Mouse (Mus musculus) hindbrain, embryonic 11.5 days (tissue): Measurements from ENCODE around the gene Plxna4. TPM values are rescaled to one million over a fixed set of nuclear protein-coding genes. Genes with fewer than 3 reads are reported as not detected.

Experiments
- ATAC-seq: fragments of 200-750 bp; cut with Nextera tagmentation; 2 replicates; pipeline ENCODE4 v1.8.0; 2017; ENCODE audit warnings: mild to moderate bottlenecking, moderate TSS enrichment, moderate library complexity; ENCODE audit not compliant: low FRiP score
- DNase-seq: peaks from one replicate; pipeline ENCODE4 v3.0.0-alpha.2; 2015; ENCODE audit warnings: low spot score
- H3K27ac ChIP-seq: fragments of 300-500 bp; sonication (generic); 2 replicates; pipeline ENCODE4 v1.5.1; 2014; ENCODE audit warnings: mild to moderate bottlenecking, low read depth, low read length
- H3K27me3 ChIP-seq: fragments of 300-500 bp; sonication (generic); 2 replicates; pipeline ENCODE4 v1.6.1; 2014; ENCODE audit warnings: mild to moderate bottlenecking, low read length, moderate library complexity, mixed read lengths; ENCODE audit not compliant: control insufficient read depth, insufficient read depth
- H3K36me3 ChIP-seq: fragments of 300-500 bp; sonication (generic); 2 replicates; pipeline ENCODE4 v1.6.1; 2014; ENCODE audit warnings: mild to moderate bottlenecking, low read length, moderate library complexity, mixed read lengths; ENCODE audit not compliant: control insufficient read depth, insufficient read depth
- H3K4me1 ChIP-seq: fragments of 300-500 bp; sonication (generic); replicated peaks from 2 replicates; pipeline ENCODE4 v1.6.1; 2014; ENCODE audit warnings: low read length, mixed read lengths; ENCODE audit not compliant: control insufficient read depth, insufficient read depth
- H3K4me2 ChIP-seq: fragments of 300-500 bp; sonication (generic); replicated peaks from 2 replicates; pipeline ENCODE4 v1.6.1; 2014; ENCODE audit warnings: mild to moderate bottlenecking, low read depth, low read length
- H3K4me3 ChIP-seq: fragments of 300-500 bp; sonication (generic); 2 replicates; pipeline ENCODE4 v1.5.1; 2014; ENCODE audit warnings: low read depth, low read length
- H3K9ac ChIP-seq: fragments of 300-500 bp; sonication (generic); 2 replicates; pipeline ENCODE4 v1.6.1; 2014; ENCODE audit warnings: low read depth, low read length
- H3K9me3 ChIP-seq: fragments of 300-500 bp; sonication (generic); 2 replicates; pipeline ENCODE4 v1.6.1; 2016; ENCODE audit warnings: low read length; ENCODE audit not compliant: control insufficient read depth
- WGBS: fragments of 180-500 bp; shearing (Covaris S2); extraction: QIAGEN DNeasy Blood & Tissue Kit; methylation state at CpG from one replicate; pipeline ENCODE4 v1.1.7; 2014; 5-methylcytosine and 5-hydroxymethylcytosine counted together
- polyA plus RNA-seq: library from polyadenylated mRNA; unstranded; fragments of >200 nt; fragmentation: Nextera tagmentation; extraction: Ambion mirVana; gene quantifications from 2 replicates; pipeline ENCODE4 v1.2.1, GENCODE M21; 2014

Gene Plxna4
- polyA plus RNA-seq, 1 experiment from 2014 or later: 8.1 TPM

- ATAC-seq (no peak), DNase-seq (no peak)
- H3K4me3 ChIP-seq: no peak overlapping the region
- 80% methylated on average over 9 of the region's 9 CpGs for WGBS
- H3K4me1 ChIP-seq: no peaks in the 10 kb centered on the region
- H3K9ac ChIP-seq: no peak overlapping the region
- H3K27ac ChIP-seq: no peak overlapping the region
- H3K27me3 ChIP-seq: no peaks in the 10 kb centered on the region
- no peak overlapping the region for H3K4me2 ChIP-seq
- H3K36me3 ChIP-seq: no peaks in the 10 kb centered on the region
- H3K9me3 ChIP-seq: no peaks in the 10 kb centered on the region
These were observed 257.8 kb downstream of the Plxna4 start for GRCm38 (mm10) chr6:32330034-32330795.

GRCm38 (mm10) chr6:32328028-32328427 lies 260.0 kb downstream of the Plxna4 start:
- ATAC-seq (peak; percentile 67), DNase-seq (peak; percentile 83)
- H3K4me2 ChIP-seq: no peak overlapping the region
- H3K9ac ChIP-seq: no peak overlapping the region
- H3K27ac ChIP-seq: no peak overlapping the region
- H3K9me3 ChIP-seq: no peaks in the 10 kb centered on the region
- no peaks in the 10 kb centered on the region for H3K36me3 ChIP-seq
- H3K27me3 ChIP-seq: no peaks in the 10 kb centered on the region
- H3K4me3 ChIP-seq: no peak overlapping the region
- no peaks in the 10 kb centered on the region for H3K4me1 ChIP-seq
- 5% methylated on average over 8 of the region's 8 CpGs for WGBS

GRCm38 (mm10) chr6:32327173-32327572 lies 260.8 kb downstream of the Plxna4 start:
- Histone ChIP-seq H3K27ac (no peak overlapping the region), H3K4me2 (no peak overlapping the region), H3K4me1 (no peaks in the 10 kb centered on the region), H3K36me3 (no peaks in the 10 kb centered on the region), H3K9ac (no peak overlapping the region), H3K9me3 (no peaks in the 10 kb centered on the region), H3K27me3 (no peaks in the 10 kb centered on the region), H3K4me3 (no peak overlapping the region)
- DNase-seq (no peak), ATAC-seq (no peak)
- WGBS: 39% methylated on average over 5 of the region's 5 CpGs

- no peak for DNase-seq
- no peak overlapping the region for H3K27ac ChIP-seq
- ATAC-seq: no peak
- no peaks in the 10 kb centered on the region for H3K4me1 ChIP-seq
- H3K4me3 ChIP-seq: no peak overlapping the region
- H3K9ac ChIP-seq: no peak overlapping the region
- 94% methylated on average over 5 of the region's 5 CpGs for WGBS
- no peaks in the 10 kb centered on the region for H3K36me3 ChIP-seq
- no peaks in the 10 kb centered on the region for H3K9me3 ChIP-seq
- no peak overlapping the region for H3K4me2 ChIP-seq
- H3K27me3 ChIP-seq: no peaks in the 10 kb centered on the region
These were observed 261.6 kb downstream of the Plxna4 start for GRCm38 (mm10) chr6:32326406-32326805.

- H3K9me3 ChIP-seq: no peaks in the 10 kb centered on the region
- no peak overlapping the region for H3K4me2 ChIP-seq
- WGBS: 79% methylated on average over 7 of the region's 7 CpGs
- DNase-seq (no peak), ATAC-seq (no peak)
- H3K9ac ChIP-seq: no peak overlapping the region
- H3K27me3 ChIP-seq: no peaks in the 10 kb centered on the region
- no peaks in the 10 kb centered on the region for H3K4me1 ChIP-seq
- H3K27ac ChIP-seq: no peak overlapping the region
- no peak overlapping the region for H3K4me3 ChIP-seq
- no peaks in the 10 kb centered on the region for H3K36me3 ChIP-seq
These were observed 262.1 kb downstream of the Plxna4 start for GRCm38 (mm10) chr6:32325851-32326250.

GRCm38 (mm10) chr6:32321187-32321586 lies 266.8 kb downstream of the Plxna4 start:
- ATAC-seq (no peak), DNase-seq (no peak)
- Histone ChIP-seq H3K9me3 (no peaks in the 10 kb centered on the region), H3K9ac (no peak overlapping the region), H3K4me3 (no peak overlapping the region), H3K36me3 (no peaks in the 10 kb centered on the region), H3K27me3 (no peaks in the 10 kb centered on the region), H3K4me2 (no peak overlapping the region), H3K27ac (no peak overlapping the region), H3K4me1 (no peaks in the 10 kb centered on the region)
- WGBS: 50% methylated on average over 3 of the region's 3 CpGs

- H3K9ac ChIP-seq: no peak overlapping the region
- H3K27me3 ChIP-seq: no peaks in the 10 kb centered on the region
- no peak overlapping the region for H3K4me3 ChIP-seq
- no peaks in the 10 kb centered on the region for H3K9me3 ChIP-seq
- DNase-seq: peak; percentile 43
- no peak overlapping the region for H3K4me2 ChIP-seq
- no peaks in the 10 kb centered on the region for H3K4me1 ChIP-seq
- WGBS: 47% methylated on average over 3 of the region's 3 CpGs
- no peaks in the 10 kb centered on the region for H3K36me3 ChIP-seq
- no peak overlapping the region for H3K27ac ChIP-seq
- ATAC-seq: no peak
These were observed 267.7 kb downstream of the Plxna4 start for GRCm38 (mm10) chr6:32320254-32320653.

GRCm38 (mm10) chr6:32317470-32317869 lies 270.5 kb downstream of the Plxna4 start:
- no peaks in the 10 kb centered on the region for H3K27me3 ChIP-seq
- H3K36me3 ChIP-seq: no peaks in the 10 kb centered on the region
- H3K4me1 ChIP-seq: no peaks in the 10 kb centered on the region
- ATAC-seq: no peak
- H3K9me3 ChIP-seq: no peaks in the 10 kb centered on the region
- H3K27ac ChIP-seq: no peak overlapping the region
- H3K9ac ChIP-seq: no peak overlapping the region
- DNase-seq: no peak
- no peak overlapping the region for H3K4me2 ChIP-seq
- WGBS: 84% methylated on average over 8 of the region's 8 CpGs
- no peak overlapping the region for H3K4me3 ChIP-seq

- H3K4me1 ChIP-seq: no peaks in the 10 kb centered on the region
- no peak overlapping the region for H3K4me3 ChIP-seq
- H3K36me3 ChIP-seq: no peaks in the 10 kb centered on the region
- no peaks in the 10 kb centered on the region for H3K9me3 ChIP-seq
- no peak overlapping the region for H3K4me2 ChIP-seq
- 47% methylated on average over 6 of the region's 6 CpGs for WGBS
- no peaks in the 10 kb centered on the region for H3K27me3 ChIP-seq
- no peak overlapping the region for H3K27ac ChIP-seq
- ATAC-seq (no peak), DNase-seq (no peak)
- no peak overlapping the region for H3K9ac ChIP-seq
These were observed 273.0 kb downstream of the Plxna4 start for GRCm38 (mm10) chr6:32315011-32315450.
